Mouse (Mus musculus): Measurements from ENCODE around the gene Ttc38. TPM values are rescaled to one million over a fixed set of nuclear protein-coding genes. Genes with fewer than 3 reads are reported as not detected.
A peak's percentile ranks its signal among the peaks of the same experiment; 100 is the strongest.

The Ttc38 gene
- polyA plus RNA-seq (2014; fragmentation: Nextera tagmentation; extraction: Ambion mirVana): 2.8 and 2.9 TPM in 2 replicates

DNA sequence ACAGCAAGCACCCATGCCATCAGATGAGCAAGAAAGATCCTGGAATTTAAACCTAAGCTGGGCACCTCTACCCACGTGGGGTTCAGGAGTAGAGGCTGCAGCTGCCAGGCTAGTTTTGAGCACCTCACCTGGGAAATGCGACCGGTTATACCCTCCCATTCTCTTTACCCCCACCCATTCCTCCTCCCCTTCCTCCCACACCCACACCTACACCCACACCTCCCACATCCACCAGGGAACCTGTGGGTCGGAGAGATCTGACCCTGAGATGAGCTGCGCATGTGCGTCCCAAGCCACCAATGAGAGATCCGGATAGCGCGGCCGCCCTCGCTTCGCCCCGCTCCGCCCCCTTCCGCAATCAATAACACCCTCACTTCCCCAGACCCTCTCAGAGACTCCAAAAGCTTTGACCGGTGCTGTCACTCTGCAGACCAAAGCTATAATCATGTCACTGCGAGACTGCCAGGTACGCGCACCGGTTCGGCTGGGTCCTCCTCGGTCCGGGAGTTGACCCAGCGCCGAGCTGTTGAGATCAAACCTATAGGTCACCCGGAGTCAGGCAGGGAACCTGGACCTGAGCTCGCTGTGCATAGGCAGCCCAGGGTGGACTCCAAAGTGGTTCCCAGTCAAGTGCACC lies at the start of gene Ttc38:
Gene Ttc38, plus strand, starts transcription at position 353 of the 637 bp plus-strand sequence.
- H3K4me1 ChIP-seq (replicated peaks; ENCODE audit: control insufficient read depth, insufficient read depth, low read length): no peaks in the 10 kb centered on the region
- WGBS: 2% methylated on average over 27 of the region's 27 CpGs
- H3K9ac ChIP-seq (ENCODE audit: low read depth, low read length): peak within 1 kb of the TSS; percentile 24; the same call in 1 of the 2 replicates
- ATAC-seq (ENCODE audit: low FRiP score) (peak; percentile 89), DNase-seq (ENCODE audit: low spot score) (peak; percentile 81)
- H3K4me3 ChIP-seq (ENCODE audit: low read depth, low read length): peak within 1 kb of the TSS; percentile 35
- H3K9me3 ChIP-seq (ENCODE audit: control insufficient read depth, low read length): no peaks in the 10 kb centered on the region
- no peak within 1 kb of the TSS for H3K27ac ChIP-seq (ENCODE audit: low read depth, low read length)
- no peaks in the 10 kb centered on the region for H3K27me3 ChIP-seq (ENCODE audit: control insufficient read depth, insufficient read depth, low read length)
- peak within 1 kb of the TSS; percentile 67 for H3K4me2 ChIP-seq (replicated peaks; ENCODE audit: low read depth, low read length)
- H3K36me3 ChIP-seq (ENCODE audit: control insufficient read depth, insufficient read depth, low read length): no peaks in the 10 kb centered on the region

DNA sequence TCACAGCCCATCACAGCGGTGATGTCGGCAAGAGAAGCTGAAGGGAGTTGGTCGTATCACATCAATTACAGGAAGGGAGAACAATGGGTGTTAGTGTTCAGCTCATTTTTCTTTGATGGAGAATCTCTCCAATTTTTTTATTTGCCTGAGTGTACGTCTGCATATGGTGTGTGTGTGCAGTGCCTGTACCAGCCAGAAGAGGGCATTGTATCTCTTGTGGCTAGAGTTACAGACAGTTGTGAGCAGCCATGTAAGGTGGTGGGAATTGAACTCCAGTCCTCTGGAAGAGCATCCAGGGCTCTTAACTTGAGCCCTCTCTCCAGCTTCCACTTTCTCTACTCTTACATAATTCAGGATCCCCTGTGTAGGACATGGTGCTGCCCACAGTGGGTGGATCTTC lies 49.0 kb upstream of the Ttc38 start:
- no peak for ATAC-seq (ENCODE audit: low FRiP score)
- H3K27ac ChIP-seq (ENCODE audit: low read depth, low read length): no peak overlapping the region
- H3K9me3 ChIP-seq (ENCODE audit: control insufficient read depth, low read length): no peaks in the 10 kb centered on the region
- no peak overlapping the region for H3K9ac ChIP-seq (ENCODE audit: low read depth, low read length)
- WGBS: 89% methylated on average over 4 of the region's 4 CpGs
- DNase-seq (ENCODE audit: low spot score): no peak
- no peak overlapping the region for H3K4me2 ChIP-seq (replicated peaks; ENCODE audit: low read depth, low read length)
- H3K4me1 ChIP-seq (replicated peaks; ENCODE audit: control insufficient read depth, insufficient read depth, low read length): no peaks in the 10 kb centered on the region
- H3K4me3 ChIP-seq (ENCODE audit: low read depth, low read length): no peak overlapping the region
- H3K36me3 ChIP-seq (ENCODE audit: control insufficient read depth, insufficient read depth, low read length): no peaks in the 10 kb centered on the region
- no peaks in the 10 kb centered on the region for H3K27me3 ChIP-seq (ENCODE audit: control insufficient read depth, insufficient read depth, low read length)

DNA sequence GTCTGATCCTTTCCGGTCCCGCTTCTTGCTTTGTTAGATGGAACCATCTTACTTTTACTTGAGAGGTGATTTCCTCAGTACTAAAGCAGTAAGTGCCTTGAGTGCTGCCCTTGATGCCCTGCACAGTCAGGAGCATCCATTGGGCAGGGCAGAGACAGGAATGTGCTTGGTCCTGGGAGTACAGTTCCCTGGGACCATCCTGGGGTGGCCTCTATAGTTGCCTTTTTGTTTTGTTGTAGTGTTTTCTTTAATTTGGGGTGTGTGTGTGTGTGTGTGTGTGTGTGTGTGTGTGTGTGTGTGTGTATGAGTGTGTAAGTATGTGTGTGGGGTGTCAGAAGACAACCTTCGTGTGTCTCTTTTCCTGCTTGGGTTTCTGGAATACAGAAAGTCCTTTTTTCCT lies 47.8 kb upstream of the Ttc38 start:
- WGBS: 92% methylated on average over 3 of the region's 3 CpGs
- Histone ChIP-seq H3K4me1 (replicated peaks; ENCODE audit: control insufficient read depth, insufficient read depth, low read length) (no peaks in the 10 kb centered on the region), H3K4me3 (ENCODE audit: low read depth, low read length) (no peak overlapping the region), H3K4me2 (replicated peaks; ENCODE audit: low read depth, low read length) (no peak overlapping the region), H3K27me3 (ENCODE audit: control insufficient read depth, insufficient read depth, low read length) (no peaks in the 10 kb centered on the region), H3K9me3 (ENCODE audit: control insufficient read depth, low read length) (no peaks in the 10 kb centered on the region), H3K36me3 (ENCODE audit: control insufficient read depth, insufficient read depth, low read length) (no peaks in the 10 kb centered on the region), H3K27ac (ENCODE audit: low read depth, low read length) (no peak overlapping the region), H3K9ac (ENCODE audit: low read depth, low read length) (no peak overlapping the region)
- no peak for DNase-seq (ENCODE audit: low spot score)
- no peak for ATAC-seq (ENCODE audit: low FRiP score)

DNA sequence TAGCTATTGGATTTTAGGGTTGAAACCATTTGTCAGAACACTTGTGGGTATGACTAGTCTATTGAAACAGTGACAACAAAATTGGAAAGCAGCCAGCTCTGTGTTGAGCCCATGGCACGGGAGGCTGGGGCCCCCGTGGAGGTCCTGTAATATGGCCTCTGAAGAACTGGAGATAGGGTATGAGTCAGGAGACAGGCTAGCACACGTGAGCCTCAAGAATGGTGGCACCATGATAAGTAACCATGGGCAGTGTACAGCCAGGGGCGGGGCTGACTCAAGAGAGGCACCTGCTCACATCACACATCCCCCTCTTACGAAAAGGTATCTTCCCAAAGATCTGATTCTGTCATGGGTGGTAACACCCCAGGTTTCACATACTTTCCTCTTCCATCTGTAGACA lies 45.4 kb upstream of the Ttc38 start:
- ATAC-seq (ENCODE audit: low FRiP score) (no peak), DNase-seq (ENCODE audit: low spot score) (no peak)
- H3K4me3 ChIP-seq (ENCODE audit: low read depth, low read length): no peak overlapping the region
- H3K27ac ChIP-seq (ENCODE audit: low read depth, low read length): no peak overlapping the region
- no peak overlapping the region for H3K4me2 ChIP-seq (replicated peaks; ENCODE audit: low read depth, low read length)
- no peaks in the 10 kb centered on the region for H3K9me3 ChIP-seq (ENCODE audit: control insufficient read depth, low read length)
- no peaks in the 10 kb centered on the region for H3K36me3 ChIP-seq (ENCODE audit: control insufficient read depth, insufficient read depth, low read length)
- H3K27me3 ChIP-seq (ENCODE audit: control insufficient read depth, insufficient read depth, low read length): no peaks in the 10 kb centered on the region
- no peaks in the 10 kb centered on the region for H3K4me1 ChIP-seq (replicated peaks; ENCODE audit: control insufficient read depth, insufficient read depth, low read length)
- WGBS: 83% methylated on average over 5 of the region's 5 CpGs
- no peak overlapping the region for H3K9ac ChIP-seq (ENCODE audit: low read depth, low read length)

DNA sequence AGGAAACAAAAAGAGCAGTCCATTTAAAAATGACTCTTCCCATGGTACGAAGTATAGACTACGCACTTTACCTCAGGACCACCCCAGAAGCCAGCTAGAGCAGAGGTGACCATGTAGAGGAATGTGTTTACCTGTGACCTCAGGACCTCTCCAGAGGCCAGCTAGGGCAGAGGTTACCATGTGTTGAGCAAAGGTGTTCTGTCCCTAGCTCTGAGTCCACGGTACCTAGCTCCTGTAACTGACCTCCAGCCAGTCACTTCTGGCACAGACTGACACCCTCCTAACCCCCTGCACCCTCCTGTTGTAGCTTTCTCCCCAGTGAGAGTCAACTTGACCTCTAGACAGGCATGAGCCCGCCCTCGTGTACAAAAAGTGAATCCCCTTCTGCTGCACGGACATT lies 44.6 kb upstream of the Ttc38 start:
- no peaks in the 10 kb centered on the region for H3K4me1 ChIP-seq (replicated peaks; ENCODE audit: control insufficient read depth, insufficient read depth, low read length)
- DNase-seq (ENCODE audit: low spot score) (no peak), ATAC-seq (ENCODE audit: low FRiP score) (no peak)
- H3K36me3 ChIP-seq (ENCODE audit: control insufficient read depth, insufficient read depth, low read length): no peaks in the 10 kb centered on the region
- H3K4me2 ChIP-seq (replicated peaks; ENCODE audit: low read depth, low read length): no peak overlapping the region
- WGBS: 93% methylated on average over 6 of the region's 6 CpGs
- H3K27ac ChIP-seq (ENCODE audit: low read depth, low read length): no peak overlapping the region
- H3K9me3 ChIP-seq (ENCODE audit: control insufficient read depth, low read length): no peaks in the 10 kb centered on the region
- no peak overlapping the region for H3K9ac ChIP-seq (ENCODE audit: low read depth, low read length)
- H3K4me3 ChIP-seq (ENCODE audit: low read depth, low read length): no peak overlapping the region
- H3K27me3 ChIP-seq (ENCODE audit: control insufficient read depth, insufficient read depth, low read length): no peaks in the 10 kb centered on the region

DNA sequence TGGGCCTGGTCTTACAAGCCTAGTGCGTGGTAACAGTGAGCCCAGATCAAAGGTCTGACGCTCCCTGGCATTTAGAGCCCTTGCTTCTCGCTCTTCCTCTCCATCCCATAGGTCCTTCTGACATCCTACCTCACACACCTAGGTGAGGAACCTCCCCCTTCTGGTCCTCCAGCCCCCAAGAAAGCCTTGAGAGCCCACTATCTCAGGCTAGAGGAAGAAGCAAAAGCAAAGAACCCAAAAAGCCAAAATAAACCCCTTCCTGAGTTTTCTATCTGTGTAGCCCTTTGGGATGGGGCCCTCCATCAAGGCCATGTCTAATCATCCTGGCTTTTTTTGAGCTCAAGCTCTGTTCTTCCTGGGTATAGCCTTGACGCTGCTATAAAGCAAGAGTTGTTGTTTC lies 44.1 kb upstream of the Ttc38 start:
- DNase-seq (ENCODE audit: low spot score): no peak
- Histone ChIP-seq H3K36me3 (ENCODE audit: control insufficient read depth, insufficient read depth, low read length) (no peaks in the 10 kb centered on the region), H3K27me3 (ENCODE audit: control insufficient read depth, insufficient read depth, low read length) (no peaks in the 10 kb centered on the region), H3K9me3 (ENCODE audit: control insufficient read depth, low read length) (no peaks in the 10 kb centered on the region), H3K4me1 (replicated peaks; ENCODE audit: control insufficient read depth, insufficient read depth, low read length) (no peaks in the 10 kb centered on the region), H3K4me3 (ENCODE audit: low read depth, low read length) (no peak overlapping the region), H3K27ac (ENCODE audit: low read depth, low read length) (no peak overlapping the region), H3K4me2 (replicated peaks; ENCODE audit: low read depth, low read length) (no peak overlapping the region), H3K9ac (ENCODE audit: low read depth, low read length) (no peak overlapping the region)
- ATAC-seq (ENCODE audit: low FRiP score): no peak
- 88% methylated on average over 4 of the region's 4 CpGs for WGBS

DNA sequence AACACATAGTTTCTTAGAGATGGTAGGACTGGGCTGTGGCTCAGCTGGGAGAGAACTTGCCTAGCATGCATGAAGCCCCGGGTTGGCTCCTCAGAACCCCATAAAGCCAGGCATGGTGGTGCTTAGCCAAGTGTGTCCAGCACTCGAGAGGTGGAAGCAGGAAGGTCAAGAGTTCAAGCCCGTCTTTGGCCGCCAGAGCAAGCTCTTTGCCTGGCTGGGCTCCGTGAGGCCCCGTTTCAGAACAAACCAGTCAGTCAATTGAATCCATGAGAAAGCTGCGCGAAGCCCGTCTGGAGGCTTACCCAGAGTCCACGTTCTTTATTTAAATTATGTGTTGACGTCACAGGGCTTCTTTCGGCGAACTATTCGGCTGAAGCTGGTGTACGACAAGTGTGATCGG lies 43.5 kb upstream of the Ttc38 start:
- Histone ChIP-seq H3K4me2 (replicated peaks; ENCODE audit: low read depth, low read length) (no peak overlapping the region), H3K9ac (ENCODE audit: low read depth, low read length) (no peak overlapping the region), H3K9me3 (ENCODE audit: control insufficient read depth, low read length) (no peaks in the 10 kb centered on the region), H3K27me3 (ENCODE audit: control insufficient read depth, insufficient read depth, low read length) (no peaks in the 10 kb centered on the region), H3K4me1 (replicated peaks; ENCODE audit: control insufficient read depth, insufficient read depth, low read length) (no peaks in the 10 kb centered on the region), H3K4me3 (ENCODE audit: low read depth, low read length) (no peak overlapping the region), H3K36me3 (ENCODE audit: control insufficient read depth, insufficient read depth, low read length) (no peaks in the 10 kb centered on the region), H3K27ac (ENCODE audit: low read depth, low read length) (no peak overlapping the region)
- 76% methylated on average over 16 of the region's 16 CpGs for WGBS
- ATAC-seq (ENCODE audit: low FRiP score) (no peak), DNase-seq (ENCODE audit: low spot score) (no peak)

DNA sequence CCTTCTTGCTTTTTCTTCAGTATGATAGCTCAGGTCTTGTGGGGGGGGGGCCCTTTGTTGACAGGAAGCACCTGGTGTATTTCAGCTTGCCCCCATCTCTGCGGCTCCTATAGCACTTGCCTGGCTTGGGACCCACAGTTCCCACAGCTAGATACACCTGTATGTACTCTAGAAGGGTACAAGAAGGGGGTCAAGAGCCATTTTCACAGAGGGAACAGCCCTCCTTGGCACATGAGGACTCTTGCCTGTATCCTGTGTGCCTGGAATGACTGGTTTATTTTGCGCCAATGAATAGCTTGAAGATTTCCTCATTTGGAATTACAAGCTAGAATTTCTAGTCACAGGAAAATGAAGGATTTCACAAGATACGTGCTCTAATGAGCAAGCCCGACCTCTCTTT lies 40.7 kb upstream of the Ttc38 start:
- Histone ChIP-seq H3K27me3 (ENCODE audit: control insufficient read depth, insufficient read depth, low read length) (no peaks in the 10 kb centered on the region), H3K4me2 (replicated peaks; ENCODE audit: low read depth, low read length) (no peak overlapping the region), H3K9me3 (ENCODE audit: control insufficient read depth, low read length) (no peaks in the 10 kb centered on the region), H3K4me1 (replicated peaks; ENCODE audit: control insufficient read depth, insufficient read depth, low read length) (no peaks in the 10 kb centered on the region), H3K27ac (ENCODE audit: low read depth, low read length) (no peak overlapping the region), H3K36me3 (ENCODE audit: control insufficient read depth, insufficient read depth, low read length) (no peaks in the 10 kb centered on the region), H3K4me3 (ENCODE audit: low read depth, low read length) (no peak overlapping the region), H3K9ac (ENCODE audit: low read depth, low read length) (no peak overlapping the region)
- 92% methylated on average over 4 of the region's 4 CpGs for WGBS
- ATAC-seq (ENCODE audit: low FRiP score) (no peak), DNase-seq (ENCODE audit: low spot score) (no peak)

DNA sequence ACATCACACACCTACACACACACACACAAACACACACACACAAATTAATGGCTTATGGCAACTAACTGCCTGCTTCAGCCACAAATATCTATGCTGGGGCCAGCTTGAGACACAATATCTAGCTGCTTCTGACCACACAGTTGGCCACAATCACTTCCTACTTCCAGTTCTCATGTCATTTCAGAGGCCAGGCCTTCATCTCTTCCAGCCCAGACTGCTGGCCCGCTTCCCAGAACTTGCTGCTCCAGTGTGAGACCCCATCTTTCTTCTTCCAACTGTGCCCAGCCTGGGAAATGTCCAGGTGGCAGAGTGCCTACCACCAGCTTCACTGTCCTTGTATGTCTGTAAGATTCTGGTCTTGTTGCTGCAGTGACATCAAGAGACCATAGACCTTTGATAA lies 39.3 kb upstream of the Ttc38 start:
- WGBS: 89% methylated on average over 1 of the region's 1 CpGs
- Histone ChIP-seq H3K27me3 (ENCODE audit: control insufficient read depth, insufficient read depth, low read length) (no peaks in the 10 kb centered on the region), H3K9me3 (ENCODE audit: control insufficient read depth, low read length) (no peaks in the 10 kb centered on the region), H3K36me3 (ENCODE audit: control insufficient read depth, insufficient read depth, low read length) (no peaks in the 10 kb centered on the region), H3K4me1 (replicated peaks; ENCODE audit: control insufficient read depth, insufficient read depth, low read length) (no peaks in the 10 kb centered on the region), H3K9ac (ENCODE audit: low read depth, low read length) (no peak overlapping the region), H3K27ac (ENCODE audit: low read depth, low read length) (no peak overlapping the region), H3K4me2 (replicated peaks; ENCODE audit: low read depth, low read length) (no peak overlapping the region), H3K4me3 (ENCODE audit: low read depth, low read length) (no peak overlapping the region)
- ATAC-seq (ENCODE audit: low FRiP score) (no peak), DNase-seq (ENCODE audit: low spot score) (no peak)
